Mouse (Mus musculus) right cerebral cortex, postnatal 10 days (tissue): ENCODE results near the gene Chrna1.
A peak's percentile ranks its signal among the peaks of the same experiment; 100 is the strongest.
"Not testable (repeated sequence)": the region's sequence is repeated elsewhere in the genome, so short reads cannot be mapped to it uniquely, and the experiment has no call there.

Source experiments
- DNase-seq, 2 experiments: peaks; one replicate each; pipeline ENCODE4 v3.0.0; 2021; ENCODE audit warnings: low spot score in 2 of 2

The Chrna1 gene

DNA sequence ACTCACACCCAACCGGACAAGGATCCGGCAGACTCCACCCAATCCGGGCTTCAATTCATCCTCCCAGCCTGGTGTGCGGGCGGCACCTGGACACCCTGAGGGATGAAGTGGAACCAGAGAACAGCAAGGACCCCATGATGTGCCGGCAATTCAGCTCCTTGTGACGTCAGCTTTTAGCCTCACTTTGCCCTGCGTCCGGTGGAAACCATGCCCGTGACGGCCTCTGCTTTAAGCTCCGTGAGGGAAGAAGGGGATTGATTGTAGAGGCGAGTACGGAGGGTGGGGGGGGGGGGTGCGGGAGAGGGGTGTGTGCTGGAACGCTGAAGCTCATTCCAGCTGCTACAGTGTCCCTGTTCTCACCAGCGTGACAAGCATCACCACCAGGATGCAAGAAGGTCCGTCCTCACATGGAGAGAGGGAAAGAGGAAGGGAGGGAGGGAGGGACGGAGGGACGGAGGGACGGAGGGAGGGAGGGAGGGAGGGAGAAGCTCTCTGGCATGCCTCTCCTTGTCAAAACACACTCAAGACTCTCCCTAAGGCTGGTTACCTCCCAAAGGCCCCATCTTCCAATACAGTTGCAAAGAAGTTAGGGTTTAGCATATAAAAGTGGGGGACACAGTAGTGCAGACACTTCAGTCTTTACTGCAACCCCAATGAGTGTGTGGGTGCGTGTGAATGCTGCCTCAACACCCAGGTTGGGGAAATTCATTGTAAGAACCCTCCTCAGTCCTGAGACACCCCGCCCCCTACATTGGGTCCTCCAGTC lies 19.1 kb downstream of the Chrna1 start:
- DNase-seq: no peak

DNA sequence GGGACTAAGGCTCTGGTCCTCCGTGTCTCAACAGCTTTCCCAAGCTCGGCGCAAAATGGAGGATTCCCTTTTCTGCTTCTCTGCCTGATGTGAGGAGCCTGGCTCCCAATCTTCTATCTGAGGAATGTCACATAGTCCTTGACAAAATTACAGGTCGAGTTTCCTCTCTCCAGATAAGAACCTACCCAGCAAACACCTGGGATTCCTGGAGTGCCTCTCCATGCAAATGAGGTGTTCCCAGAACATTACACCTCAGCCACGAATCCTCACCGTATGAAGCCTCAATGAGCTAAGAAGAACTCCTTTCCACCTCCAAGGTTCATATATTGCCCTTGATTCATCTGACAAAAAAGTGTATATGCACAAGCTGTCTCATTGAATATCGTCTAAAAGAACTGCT lies 19.7 kb downstream of the Chrna1 start:
- DNase-seq: no peak

DNA sequence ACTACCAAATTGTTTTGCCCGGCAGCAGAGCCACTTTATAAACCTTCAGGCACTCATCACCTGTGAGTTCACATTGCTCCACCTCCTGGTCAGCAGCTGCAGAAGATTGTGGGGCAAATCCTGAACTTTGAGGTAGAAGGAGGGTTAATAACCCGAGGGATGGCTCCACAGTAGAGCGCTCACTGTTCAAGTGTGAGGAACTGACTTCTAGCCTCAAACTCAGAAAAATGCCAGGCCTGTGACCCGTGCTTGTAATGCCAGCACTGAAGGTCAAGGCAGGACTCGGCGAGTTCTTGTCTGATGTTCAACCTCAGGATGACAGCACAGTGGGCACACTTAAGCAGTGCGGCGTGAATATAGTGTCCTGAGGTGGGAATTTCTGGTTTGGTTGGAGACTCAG lies 22.2 kb downstream of the Chrna1 start:
- DNase-seq: no peak

DNA sequence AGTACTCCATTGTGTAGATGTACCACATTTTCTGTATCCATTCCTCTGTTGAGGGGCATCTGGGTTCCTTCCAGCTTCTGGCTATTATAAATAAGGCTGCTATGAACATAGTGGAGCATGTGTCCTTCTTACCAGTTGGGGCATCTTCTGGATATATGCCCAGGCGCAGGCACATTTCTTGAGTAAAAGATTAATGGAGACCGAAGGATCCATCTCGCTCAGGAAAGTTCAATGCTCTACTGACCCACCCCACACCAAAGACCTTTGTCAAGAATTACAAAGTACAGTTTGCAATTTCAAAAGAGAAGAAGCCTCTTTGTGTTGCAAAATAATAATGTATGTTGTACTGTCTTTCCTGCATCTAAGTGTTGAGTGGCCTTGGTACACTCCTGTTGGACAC lies 23.1 kb downstream of the Chrna1 start:
- not testable (repeated sequence) for DNase-seq

DNA sequence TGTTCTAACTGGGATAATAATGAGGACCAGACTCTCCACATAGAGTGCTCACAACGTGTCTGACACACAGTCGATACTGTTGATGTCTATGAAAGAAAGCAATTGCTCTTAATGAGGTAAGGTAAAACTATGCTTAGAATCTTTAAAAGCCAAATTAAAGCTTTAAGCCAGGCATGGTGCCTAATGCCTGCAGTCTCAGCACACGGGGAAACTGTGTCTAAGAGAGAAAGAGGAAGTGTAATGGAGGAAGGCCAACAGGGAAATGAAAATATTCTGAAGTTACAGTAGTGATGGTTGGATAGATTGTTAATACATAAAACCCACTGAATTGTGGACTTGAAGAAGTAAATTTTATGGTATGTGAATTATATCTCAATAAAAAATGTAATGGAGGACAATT lies 25.7 kb downstream of the Chrna1 start:
- no peak for DNase-seq

DNA sequence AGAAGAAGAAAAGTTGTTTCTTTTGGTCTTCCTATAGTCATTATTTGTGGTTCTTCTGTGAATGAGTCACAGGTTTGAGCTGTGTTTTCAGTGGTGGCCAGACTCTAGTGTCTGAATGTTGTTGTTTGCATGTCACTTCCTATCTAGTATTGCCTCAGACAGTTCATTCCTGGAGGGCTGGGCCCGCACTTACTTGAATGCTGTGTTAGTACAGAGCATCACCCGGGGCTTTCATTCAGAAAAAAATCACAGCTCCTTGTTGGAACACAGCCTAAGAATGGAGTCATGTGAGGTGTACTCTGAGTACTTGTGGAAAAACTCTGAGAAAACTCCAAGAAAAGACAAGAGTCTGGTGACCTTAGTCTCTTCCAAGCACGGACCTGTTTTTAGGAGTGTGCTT lies 27.2 kb downstream of the Chrna1 start:
- no peak for DNase-seq

DNA sequence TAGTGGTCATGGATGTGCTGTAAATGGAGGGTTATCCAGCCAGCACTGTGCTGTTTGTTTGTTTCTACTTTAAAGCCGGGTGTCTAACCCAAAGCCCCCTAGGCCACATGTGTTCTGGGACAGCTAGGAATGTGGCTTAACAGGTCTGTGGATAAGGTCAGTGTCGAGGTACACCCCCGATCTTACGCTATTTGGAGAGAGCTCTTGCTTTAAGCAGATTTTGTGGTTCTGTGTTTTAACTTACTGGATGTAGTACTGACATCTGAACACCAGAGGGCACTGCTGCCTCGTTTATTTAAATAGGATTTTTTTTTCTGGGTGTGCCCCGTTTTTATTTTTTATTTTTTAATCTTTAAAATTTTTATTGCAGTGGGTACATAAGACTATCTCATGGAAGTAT lies 29.4 kb downstream of the Chrna1 start:
- DNase-seq: no peak

DNA sequence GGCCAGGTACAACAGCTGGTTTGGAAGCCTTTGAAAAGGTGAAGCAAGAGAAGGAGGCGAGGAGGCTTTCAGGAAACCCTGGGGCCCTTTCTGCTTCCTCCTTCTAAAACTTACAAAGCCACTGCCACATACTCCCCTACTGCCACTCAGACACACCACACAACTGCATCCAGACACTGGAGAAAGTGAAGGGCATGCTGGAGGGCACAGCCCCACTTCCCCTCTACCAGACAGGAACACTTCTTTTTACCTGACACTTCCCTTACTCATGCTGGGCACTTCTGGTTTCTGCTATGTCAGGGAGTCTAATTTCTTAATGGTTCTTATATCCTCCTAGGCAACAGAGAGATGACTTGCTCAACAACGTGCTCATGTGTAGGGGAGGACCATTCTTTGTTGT lies 31.6 kb downstream of the Chrna1 start:
- DNase-seq: no peak

DNA sequence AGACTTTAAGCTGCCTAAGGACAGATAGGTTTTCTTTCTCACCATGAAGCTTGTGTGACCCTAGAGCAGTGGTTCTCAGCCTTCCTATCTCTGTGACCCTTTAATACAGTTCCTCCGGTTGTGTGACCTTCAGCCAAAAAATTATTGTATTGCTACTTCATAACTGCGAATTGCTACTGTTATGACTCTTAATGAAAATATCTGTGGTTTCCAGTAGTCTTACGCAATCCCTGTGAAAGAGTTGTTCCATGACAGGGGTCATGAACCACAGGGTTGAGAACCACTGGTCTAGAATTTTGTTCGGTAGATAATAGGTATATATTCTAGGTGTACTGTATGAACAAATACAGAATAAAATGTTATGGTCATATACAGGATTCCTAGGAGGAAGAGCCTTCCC lies 32.9 kb downstream of the Chrna1 start:
- DNase-seq: no peak

DNA sequence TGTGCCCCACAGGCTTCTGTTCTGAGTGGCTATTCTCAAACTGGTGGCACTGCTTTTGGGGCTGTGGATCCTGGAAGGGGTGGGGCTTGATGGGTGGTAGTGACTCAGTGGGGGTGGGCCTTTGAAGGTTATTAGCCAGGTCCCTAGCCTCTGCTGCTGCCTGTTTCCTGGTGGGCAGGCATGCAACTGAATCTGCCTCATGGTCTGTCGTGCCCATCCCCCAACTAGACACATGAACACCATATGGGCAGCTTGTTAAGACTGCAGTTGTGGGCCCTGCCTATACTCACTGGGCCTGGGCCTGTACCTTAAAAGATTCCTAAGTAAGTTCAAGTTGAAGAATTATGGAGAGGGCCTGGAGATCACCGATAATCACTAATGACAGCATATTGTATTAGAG lies 34.6 kb downstream of the Chrna1 start:
- no peak for DNase-seq

DNA sequence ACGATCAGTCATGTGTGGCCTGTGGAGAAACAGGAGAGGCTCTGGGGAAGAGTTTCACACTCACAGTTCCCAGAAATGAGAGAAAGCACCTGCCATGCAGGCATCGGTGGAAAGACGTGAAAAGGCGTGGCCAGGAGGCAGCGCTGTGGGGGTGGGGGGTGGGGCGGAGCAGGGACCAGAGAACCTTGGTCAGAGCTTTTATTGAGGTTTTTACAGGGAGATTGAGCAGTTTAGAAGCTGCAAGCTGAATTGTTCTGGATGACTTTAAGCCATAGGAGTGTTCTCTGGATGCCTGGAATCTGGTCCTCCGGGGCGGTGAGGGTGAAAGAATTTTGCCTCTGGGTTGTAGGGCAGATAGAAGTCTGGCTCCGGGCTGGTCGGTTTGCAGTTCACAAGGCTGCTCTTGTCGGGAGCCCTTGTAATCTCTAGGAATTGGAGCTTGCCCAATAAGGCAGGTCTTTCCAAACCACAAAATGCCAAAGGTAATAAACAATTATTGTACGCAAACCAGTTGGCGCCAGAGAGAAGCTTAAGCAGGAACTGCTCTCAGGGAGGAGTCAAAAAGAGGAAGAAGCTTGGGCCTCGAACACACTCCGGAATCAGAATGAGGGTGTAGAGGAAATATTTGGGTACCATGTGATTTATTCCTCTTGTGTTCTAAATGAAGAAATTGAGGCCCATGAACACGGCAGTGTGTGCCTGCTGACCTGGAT lies 39.5 kb downstream of the Chrna1 start:
- no peak for DNase-seq

DNA sequence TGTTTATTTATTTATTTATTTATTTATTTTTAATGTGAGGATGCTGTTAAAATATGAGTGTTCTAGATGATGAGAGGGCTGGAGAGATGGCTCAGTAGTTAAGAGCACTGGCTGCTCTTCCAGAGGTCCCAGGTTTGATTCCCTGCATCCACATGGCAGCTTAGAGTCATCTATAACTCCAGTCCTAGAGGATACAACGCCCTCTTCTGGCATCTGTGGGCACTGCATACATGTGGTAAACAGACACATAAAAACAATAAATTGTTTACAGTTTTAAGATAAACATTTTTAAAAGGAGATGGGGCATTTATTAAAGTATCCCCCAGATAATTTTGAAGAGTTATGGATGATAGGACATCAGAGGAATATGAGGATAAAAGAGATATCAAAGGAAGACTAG lies 40.4 kb downstream of the Chrna1 start:
- no peak for DNase-seq

DNA sequence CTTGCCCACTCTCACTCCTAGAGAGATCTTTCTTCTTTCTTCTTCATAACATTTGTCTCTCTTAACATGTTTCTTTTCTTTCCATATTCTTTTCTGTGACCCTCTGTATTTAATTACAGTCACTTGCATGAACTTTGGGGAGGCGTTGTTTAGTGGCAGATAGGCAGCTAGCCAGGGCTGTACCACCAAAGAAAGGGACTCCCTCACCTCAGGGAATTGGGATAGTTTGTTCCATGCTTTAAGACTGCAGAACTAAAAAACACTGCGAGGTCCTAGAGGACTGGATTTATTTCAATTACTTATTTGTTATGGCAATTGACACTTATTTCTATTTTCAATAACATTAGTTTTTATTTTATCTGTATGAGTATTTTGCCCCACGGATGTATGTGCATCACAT lies 41.0 kb downstream of the Chrna1 start:
- DNase-seq: no peak

DNA sequence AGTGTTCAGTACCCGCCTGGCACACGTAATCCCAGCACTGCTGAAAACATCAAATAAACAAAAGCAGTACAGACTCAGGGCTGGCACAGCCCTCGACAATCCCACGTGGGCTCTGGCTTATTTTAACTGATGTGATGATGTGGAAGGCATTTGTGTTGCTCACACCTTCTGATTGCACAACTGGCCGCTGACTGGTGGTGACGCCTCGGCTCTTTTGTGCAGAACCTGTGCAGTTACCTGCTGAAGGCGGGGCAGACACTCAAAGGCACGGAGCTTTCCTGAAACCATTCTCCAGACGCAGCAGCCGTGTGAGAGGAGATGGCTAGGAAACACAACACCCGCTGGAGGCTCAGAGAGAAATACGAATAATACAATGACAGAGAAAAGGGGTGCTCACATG lies 41.5 kb downstream of the Chrna1 start:
- no peak for DNase-seq

DNA sequence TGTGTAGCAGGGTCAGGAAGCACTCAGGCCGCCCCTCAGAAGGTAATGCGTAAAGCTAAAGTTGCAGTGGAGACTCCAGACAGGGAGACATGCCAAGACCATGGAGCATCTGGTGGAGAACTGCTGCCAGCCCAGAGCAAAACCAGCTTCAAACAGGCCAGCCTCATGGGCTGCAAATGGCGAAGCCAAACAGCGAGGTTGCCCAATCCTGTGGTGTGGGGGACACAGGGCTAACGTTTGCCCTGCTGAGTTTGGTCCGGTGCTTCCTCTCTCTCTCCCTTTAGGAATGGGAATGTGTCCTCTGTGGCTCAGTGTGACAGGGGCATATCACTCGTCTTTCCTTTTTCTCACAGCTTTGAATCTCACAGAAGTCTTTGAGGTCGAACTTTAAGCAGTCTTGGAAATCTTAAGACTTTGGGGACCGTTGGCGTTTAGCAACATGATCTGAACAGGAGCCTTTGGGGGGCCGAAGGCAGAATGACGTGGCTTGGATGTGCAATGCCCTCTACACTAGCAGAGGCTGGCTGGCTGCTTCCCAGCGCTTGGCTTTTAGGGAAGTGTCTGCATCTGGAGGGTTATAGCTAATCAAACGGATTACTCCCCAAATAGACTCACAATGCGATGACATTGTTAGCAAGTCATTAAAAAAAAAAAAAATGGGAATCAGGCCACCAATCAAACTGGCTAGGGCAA lies 43.9 kb downstream of the Chrna1 start:
- no peak for DNase-seq

DNA sequence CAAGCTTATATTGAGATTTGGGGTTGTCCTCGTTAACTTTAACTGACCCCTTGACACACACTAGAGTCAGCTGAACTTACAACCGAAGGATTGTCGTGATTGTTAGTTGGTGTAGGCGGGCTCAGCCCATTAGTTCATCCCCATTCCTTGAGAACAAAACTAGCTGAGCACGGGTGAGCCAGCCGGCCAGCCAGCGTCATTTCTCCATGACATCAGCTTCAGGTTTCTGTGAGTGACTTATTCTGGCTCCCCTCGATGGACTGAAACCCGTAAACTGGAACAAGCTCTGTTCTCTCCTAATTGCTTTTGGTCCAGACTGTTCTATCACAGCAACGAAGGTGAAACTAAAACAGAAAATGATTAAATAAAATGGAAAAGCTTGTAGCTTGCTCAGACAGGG lies 45.4 kb downstream of the Chrna1 start:
- no peak for DNase-seq

DNA sequence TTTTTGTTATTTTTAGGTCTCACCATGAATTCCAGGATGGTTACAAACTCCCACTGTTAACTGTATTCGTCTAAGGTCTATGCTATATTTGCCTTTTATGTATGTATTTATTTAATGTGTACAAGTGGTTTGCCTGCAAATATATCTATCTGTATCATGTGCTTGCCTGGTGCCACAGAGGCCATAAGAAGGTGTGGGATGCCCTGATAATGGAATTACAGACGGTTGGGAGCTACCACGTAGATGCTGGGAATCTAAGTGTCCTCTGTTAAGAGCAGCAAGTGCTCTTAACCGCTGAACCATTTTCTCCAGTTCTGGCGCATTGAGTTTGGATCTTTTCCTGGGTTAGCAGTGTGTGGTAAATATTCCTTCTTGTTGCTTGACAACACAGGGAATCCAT lies 49.7 kb downstream of the Chrna1 start:
- no peak for DNase-seq

DNA sequence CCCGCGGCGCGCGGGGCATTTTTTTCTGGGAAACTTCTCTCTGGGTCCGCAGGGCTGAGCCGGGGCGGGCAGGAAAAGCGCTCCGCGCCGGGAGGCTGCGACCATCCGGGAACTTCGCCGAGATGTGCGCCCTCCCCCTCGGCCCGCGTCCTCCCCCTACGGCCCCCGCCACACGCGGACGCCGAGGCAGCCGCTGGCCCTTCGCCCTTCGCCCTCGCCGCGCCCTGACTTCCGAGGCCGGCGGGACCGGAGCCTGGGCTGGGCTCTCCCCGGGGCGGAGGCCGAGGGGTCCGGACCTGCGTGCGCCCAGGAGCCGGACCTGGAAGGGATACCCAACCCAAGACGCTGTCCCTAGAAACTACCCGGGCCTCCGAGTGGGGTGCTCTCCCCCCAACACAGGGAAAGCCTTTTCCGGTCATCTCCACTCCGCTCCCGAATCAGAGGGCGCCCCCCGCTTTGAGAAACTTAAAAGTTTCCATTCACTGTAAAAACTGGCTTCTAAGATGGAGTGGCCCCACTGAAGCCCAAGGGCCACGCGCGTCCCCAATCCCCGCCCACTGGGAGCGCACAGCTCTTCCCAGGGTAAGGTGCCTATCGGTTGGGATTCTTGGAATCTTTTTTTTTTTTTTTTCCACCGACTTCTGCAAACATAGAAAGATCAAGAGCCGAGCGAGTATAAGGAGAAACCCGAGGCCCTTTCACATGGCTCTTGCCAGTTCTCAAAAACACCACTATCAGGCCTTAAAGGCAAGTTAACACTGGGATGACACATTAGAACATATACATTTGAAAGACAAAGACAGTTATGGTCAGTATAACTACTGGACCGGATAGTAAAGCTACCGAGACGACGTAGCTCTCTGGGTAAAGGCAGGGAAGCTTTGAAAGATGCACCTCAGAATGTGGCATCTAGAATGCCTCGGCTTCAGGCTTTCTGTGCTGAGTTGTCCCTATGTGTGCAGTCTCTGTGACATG lies 50.5 kb downstream of the Chrna1 start, which contains the start of gene Wipf1:
Wipf1 (minus strand) TSS at position 379 of the 975 bp plus-strand sequence.
- peak; percentile 75 to 76 for DNase-seq

DNA sequence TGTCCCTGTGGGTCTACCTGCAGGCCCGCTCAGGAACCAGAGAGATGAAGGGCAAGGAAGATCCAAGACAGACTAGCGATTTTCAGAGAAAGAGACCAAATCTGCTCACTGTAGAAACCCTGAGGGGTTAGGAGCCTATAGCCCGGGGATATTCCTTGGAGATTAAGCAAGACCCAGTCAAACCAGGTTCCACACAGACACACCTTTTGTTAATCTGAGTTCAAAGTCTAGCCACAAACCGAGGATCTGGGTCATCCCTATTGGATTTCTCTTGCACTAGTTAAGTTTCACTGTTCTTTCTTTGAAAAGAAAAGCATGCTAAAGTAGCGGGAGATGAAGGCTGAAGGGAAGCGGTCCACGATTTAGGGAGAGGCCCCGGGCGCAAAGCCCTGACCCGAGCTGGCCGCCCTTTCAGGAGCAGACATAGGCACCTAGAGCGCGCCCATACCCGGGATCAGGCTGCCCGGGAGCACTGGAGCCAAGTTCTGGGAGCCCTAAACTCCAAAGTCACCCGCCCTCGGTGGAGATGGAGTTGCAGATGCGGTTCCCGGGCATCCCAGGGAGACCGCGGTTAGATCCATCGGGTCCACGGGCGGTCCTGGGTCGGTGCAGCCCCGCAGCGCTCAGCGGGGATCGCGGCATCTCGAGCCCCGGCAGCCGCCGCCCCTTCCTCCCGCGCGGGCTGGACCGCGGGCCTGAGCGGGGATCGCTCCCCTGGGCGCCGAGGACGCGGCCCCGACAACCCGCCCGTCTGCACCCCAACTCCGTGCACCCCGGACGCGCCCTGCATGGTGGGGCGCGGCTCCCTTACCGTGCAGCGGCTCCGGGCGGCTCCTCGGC lies 51.4 kb downstream of the Chrna1 start:
- DNase-seq: no peak

DNA sequence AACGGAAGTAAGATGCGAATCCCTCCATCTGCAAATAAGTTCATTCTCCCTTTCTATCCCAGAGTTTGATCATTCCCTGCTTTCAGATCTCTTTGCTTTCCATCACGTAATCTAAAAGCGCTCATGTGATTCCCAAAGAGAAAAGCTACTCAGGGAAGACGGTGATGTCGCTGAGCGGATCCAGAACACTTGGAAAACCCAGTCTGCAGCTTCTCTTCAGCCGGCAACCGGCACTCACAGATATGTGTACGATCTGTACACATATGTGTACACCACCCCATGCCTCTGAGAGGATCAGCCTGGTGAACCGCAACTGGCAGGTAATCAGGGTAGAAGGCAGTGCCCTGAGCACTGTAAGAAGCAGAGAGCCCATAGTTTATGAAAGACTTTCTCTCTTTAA lies 52.2 kb downstream of the Chrna1 start:
- DNase-seq: no peak

DNA sequence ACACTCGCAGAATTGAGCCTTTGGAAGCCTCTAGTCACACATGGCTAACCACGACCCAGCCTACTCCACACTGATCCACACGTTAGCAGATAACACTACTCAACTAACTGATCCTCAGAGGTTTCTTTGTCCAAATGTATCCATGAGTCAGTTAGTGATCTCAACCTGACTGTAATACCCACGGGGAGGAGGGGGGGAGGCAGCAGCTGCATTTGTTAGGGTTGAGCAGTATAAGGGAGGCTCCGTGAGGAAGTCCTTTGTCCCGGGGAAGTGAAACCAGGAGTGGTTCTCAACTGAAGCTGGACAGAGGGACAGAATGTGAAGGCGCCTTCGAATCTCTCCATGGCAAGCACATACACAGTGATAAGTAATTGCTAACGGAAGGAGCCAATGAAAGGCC lies 53.4 kb downstream of the Chrna1 start:
- no peak for DNase-seq
